Mouse (Mus musculus) adrenal gland, adult 8-10 months (tissue): Measurements from ENCODE around the gene Nalcn. TPM values are rescaled to one million over a fixed set of nuclear protein-coding genes. Genes with fewer than 3 reads are reported as not detected.
"Not testable (repeated sequence)": the region's sequence is repeated elsewhere in the genome, so short reads cannot be mapped to it uniquely, and the experiment has no call there.

ENCODE experiments used
- DNase-seq: peaks from one replicate; pipeline ENCODE4 v3.0.0; 2022
- total RNA-seq, 4 experiments: library from RNA; stranded (reverse); gene quantifications; 2 replicates each; pipeline ENCODE4 v1.2.4; 2022

Gene Nalcn
- total RNA-seq = 10 to 100 TPM in 2 of 4 experiments, 1 to 10 TPM in 2; 8.3 to 14.7 (median 10.6) TPM

GRCm38 (mm10) chr14:123626501-123627179, at the start of gene Nalcn:
Gene Nalcn, minus strand, starts transcription at chr14:123627144.
- DNase-seq = no peak

- DNase-seq = not testable (repeated sequence)
Observed at GRCm38 (mm10) chr14:123671076-123671475, 44.1 kb upstream of the Nalcn start.

- no peak for DNase-seq
Observed at GRCm38 (mm10) chr14:123664451-123664850, 37.5 kb upstream of the Nalcn start.

- DNase-seq = no peak
Observed at GRCm38 (mm10) chr14:123663206-123663605, 36.3 kb upstream of the Nalcn start.

GRCm38 (mm10) chr14:123662386-123662785, 35.4 kb upstream of the Nalcn start:
- no peak for DNase-seq

GRCm38 (mm10) chr14:123661091-123661491, 34.1 kb upstream of the Nalcn start:
- DNase-seq = peak; percentile 11

GRCm38 (mm10) chr14:123659921-123660385, 33.0 kb upstream of the Nalcn start, which contains the start of gene Itgbl1:
Gene Itgbl1, plus strand, starts transcription at chr14:123659971.
- DNase-seq = no peak

- no peak for DNase-seq
Observed at GRCm38 (mm10) chr14:123627180-123627562, 227 bp upstream of the Nalcn start.

GRCm38 (mm10) chr14:123622969-123623368, 4.0 kb downstream of the Nalcn start:
- DNase-seq = no peak

- no peak for DNase-seq
Observed at GRCm38 (mm10) chr14:123595265-123595664, 31.7 kb downstream of the Nalcn start.

- no peak for DNase-seq
Observed at GRCm38 (mm10) chr14:123587412-123587811, 39.5 kb downstream of the Nalcn start.

- DNase-seq = no peak
Observed at GRCm38 (mm10) chr14:123582433-123582832, 44.5 kb downstream of the Nalcn start.

- DNase-seq = peak; percentile 74
Observed at GRCm38 (mm10) chr14:123575356-123575755, 51.6 kb downstream of the Nalcn start.

GRCm38 (mm10) chr14:123574936-123575335, 52.0 kb downstream of the Nalcn start:
- DNase-seq = no peak

GRCm38 (mm10) chr14:123566599-123566998, 60.3 kb downstream of the Nalcn start:
- DNase-seq = no peak

GRCm38 (mm10) chr14:123555533-123555932, 71.4 kb downstream of the Nalcn start:
- no peak for DNase-seq

GRCm38 (mm10) chr14:123554936-123555335, 72.0 kb downstream of the Nalcn start:
- DNase-seq = no peak

GRCm38 (mm10) chr14:123542362-123542761, 84.6 kb downstream of the Nalcn start:
- no peak for DNase-seq

- DNase-seq = no peak
Observed at GRCm38 (mm10) chr14:123535636-123536035, 91.3 kb downstream of the Nalcn start.

GRCm38 (mm10) chr14:123533000-123533399, 93.9 kb downstream of the Nalcn start:
- no peak for DNase-seq

GRCm38 (mm10) chr14:123531271-123531670, 95.7 kb downstream of the Nalcn start:
- no peak for DNase-seq

GRCm38 (mm10) chr14:123529143-123529542, 97.8 kb downstream of the Nalcn start:
- DNase-seq = no peak

- DNase-seq = no peak
Observed at GRCm38 (mm10) chr14:123513376-123514141, 113.4 kb downstream of the Nalcn start.

GRCm38 (mm10) chr14:123512923-123513322, 114.0 kb downstream of the Nalcn start:
- DNase-seq = no peak
